Mouse (Mus musculus) midbrain, embryonic 10.5 days (tissue): Measurements from ENCODE around the gene Prmt7. TPM values are rescaled to one million over a fixed set of nuclear protein-coding genes. Genes with fewer than 3 reads are reported as not detected.

ENCODE experiments used
- DNase-seq: peaks from one replicate; pipeline ENCODE4 v3.0.0-alpha.2; 2017; ENCODE audit warnings: low spot score
- H3K27ac ChIP-seq: fragments of 300-500 bp; sonication (generic); replicated peaks from 2 replicates; pipeline ENCODE4 v1.5.1; 2016; ENCODE audit warnings: mild to moderate bottlenecking
- H3K27me3 ChIP-seq: fragments of 300-500 bp; sonication (generic); 2 replicates; pipeline ENCODE4 v1.6.1; 2016; ENCODE audit warnings: low read depth, mild to moderate bottlenecking; ENCODE audit not compliant: poor library complexity, severe bottlenecking
- H3K36me3 ChIP-seq: fragments of 300-500 bp; sonication (generic); 2 replicates; pipeline ENCODE4 v1.6.1; 2016; ENCODE audit warnings: mild to moderate bottlenecking, moderate library complexity
- H3K4me1 ChIP-seq: fragments of 300-500 bp; sonication (generic); 2 replicates; pipeline ENCODE4 v1.6.1; 2016
- H3K4me3 ChIP-seq: fragments of 300-500 bp; sonication (generic); 2 replicates; pipeline ENCODE4 v1.5.1; 2016; ENCODE audit warnings: mild to moderate bottlenecking, moderate library complexity
- H3K9me3 ChIP-seq: fragments of 300-500 bp; sonication (generic); replicated peaks from 2 replicates; pipeline ENCODE4 v1.6.1; 2016; ENCODE audit warnings: mild to moderate bottlenecking
- WGBS: fragments of 180-500 bp; shearing (Covaris S2); methylation state at CpG from one replicate; pipeline ENCODE4 v1.1.7; 2016; 5-methylcytosine and 5-hydroxymethylcytosine counted together
- polyA plus RNA-seq: library from polyadenylated mRNA; unstranded; fragments of >200 nt; fragmentation: Nextera tagmentation; extraction: Ambion mirVana; gene quantifications from 2 replicates; pipeline ENCODE4 v1.2.1, GENCODE M21; 2016

Gene Prmt7
- 78.9 and 81.6 TPM in 2 replicates for polyA plus RNA-seq

DNA sequence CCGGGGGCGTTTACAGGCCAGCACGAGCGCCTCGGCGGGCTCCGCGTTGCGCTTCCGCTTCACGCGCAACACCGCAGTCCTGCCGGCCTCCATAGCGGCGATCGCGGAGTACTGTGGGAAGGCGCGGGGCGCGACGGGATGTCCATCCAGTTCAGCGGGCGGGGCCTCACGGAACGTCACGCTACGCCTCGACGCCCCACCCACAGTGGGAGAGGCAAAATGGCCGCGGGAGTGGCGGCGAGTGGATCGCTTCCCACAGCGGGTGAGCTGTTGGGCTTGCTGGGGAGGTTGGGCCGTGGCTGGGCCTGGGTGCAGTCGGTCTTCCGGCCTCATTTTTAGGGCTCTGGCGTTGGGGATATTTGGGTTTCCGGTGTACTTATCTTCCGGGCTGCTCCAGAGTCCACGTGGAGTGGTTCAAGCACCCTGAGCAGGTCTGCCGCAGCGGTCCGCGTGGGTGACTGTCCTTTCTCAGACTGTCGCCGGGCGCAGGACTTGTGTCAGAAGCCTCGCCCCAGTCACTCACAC, at the start of gene Prmt7, which contains the start of gene Slc7a6os:
TSS of gene Prmt7 (plus strand) at position 116 of the 525 bp plus-strand sequence.
TSS of gene Slc7a6os (minus strand) at position 115 of the 525 bp plus-strand sequence.
- Histone ChIP-seq H3K27ac (peak within 1 kb of the TSS; percentile 92), H3K4me1 (peaks cover 20% of the 10 kb centered on the region), H3K36me3 (peaks cover 63% of the 10 kb centered on the region), H3K9me3 (no peaks in the 10 kb centered on the region), H3K27me3 (no peaks in the 10 kb centered on the region), H3K4me3 (peak within 1 kb of the TSS; percentile 86)
- under 1% methylated on average over 52 of the region's 52 CpGs for WGBS
- DNase-seq: peak; percentile 94

DNA sequence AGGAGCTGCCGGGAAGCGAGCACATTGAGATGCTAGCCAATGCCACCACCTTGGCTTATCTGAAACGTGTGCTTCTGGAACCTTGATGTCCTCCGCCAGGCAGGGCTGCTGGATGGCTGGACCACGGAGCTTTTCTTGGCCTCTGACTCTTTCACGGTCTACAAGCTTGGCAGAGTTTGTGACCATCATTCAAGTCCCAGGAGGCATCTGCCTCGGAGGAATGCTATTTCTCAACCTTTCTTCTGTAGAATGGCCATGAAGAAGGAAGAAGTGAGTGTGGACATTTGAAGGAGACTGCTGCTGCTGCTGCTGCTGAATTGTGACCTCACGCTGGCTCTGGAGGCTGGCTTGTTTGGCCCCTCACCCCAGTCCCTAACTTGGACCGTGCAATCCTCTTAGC, 47.5 kb upstream of the Prmt7 start:
- DNase-seq: no peak
- Histone ChIP-seq H3K9me3 (no peaks in the 10 kb centered on the region), H3K36me3 (peaks cover 55% of the 10 kb centered on the region), H3K27ac (no peak overlapping the region), H3K4me1 (peaks cover 7% of the 10 kb centered on the region), H3K4me3 (no peak overlapping the region), H3K27me3 (no peaks in the 10 kb centered on the region)
- WGBS: 94% methylated on average over 9 of the region's 9 CpGs

DNA sequence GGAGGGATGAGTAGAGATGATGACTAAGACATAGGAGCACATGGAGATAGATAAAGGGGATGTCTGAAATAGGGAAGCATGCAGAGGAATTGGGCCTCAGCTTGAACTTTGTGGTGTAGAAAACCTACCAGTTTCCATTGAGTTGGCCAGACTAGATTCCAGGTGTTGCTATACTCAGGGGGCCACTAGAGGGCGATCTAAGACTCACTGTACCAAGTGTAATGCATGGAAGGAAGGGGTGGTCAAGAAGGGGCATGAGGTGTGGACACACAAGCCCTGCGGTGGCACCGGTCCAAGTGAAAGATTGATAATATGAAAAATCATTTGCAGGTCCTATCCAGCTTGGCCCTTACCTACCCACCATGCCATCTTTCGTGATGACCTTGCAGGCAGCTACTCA, 45.3 kb upstream of the Prmt7 start:
- Histone ChIP-seq H3K4me1 (peaks cover 26% of the 10 kb centered on the region), H3K9me3 (no peaks in the 10 kb centered on the region), H3K27me3 (no peaks in the 10 kb centered on the region), H3K4me3 (no peak overlapping the region), H3K36me3 (peaks cover 43% of the 10 kb centered on the region), H3K27ac (no peak overlapping the region)
- DNase-seq: peak; percentile 64
- 52% methylated on average over 4 of the region's 4 CpGs for WGBS

DNA sequence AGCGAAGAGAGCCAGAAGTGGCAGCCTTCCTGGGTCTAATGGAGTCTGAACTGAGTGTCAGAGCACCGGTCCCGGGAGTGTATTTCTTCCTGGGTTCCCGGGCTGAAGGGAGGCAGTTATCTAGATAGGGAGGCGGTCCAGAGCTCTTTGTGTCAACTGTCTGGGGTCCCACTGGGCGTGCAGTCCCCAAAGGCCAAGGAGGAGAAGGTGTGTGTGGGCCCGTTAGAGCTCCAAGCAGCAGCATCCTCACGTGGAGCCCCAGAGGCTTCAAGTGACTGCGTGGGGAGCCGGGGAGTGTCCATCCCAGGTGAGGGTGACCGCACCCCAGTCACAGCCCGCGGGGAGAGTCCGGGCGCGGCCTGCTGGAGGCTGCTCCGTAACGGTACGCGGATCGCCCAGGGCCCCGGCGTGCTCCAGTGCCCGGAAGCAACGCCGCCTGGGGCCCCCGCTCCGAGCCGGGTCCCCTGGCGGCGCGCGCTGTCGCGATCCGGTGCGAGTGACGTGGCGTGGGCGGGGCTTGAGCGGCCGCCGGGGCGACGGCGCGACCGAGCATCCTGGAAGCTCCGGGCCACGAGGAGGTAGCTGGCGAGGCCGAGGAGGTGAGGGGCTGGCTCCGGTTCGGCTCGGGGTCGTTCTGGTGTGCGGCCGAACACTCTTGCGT, 42.2 kb upstream of the Prmt7 start, which contains the start of gene Slc7a6:
TSS of gene Slc7a6 (plus strand) at position 502 of the 661 bp plus-strand sequence.
- under 1% methylated on average over 59 of the region's 59 CpGs for WGBS
- Histone ChIP-seq H3K27ac (peak within 1 kb of the TSS; percentile 98), H3K9me3 (no peaks in the 10 kb centered on the region), H3K36me3 (peaks cover 22% of the 10 kb centered on the region), H3K4me3 (peak within 1 kb of the TSS; percentile 93), H3K27me3 (no peaks in the 10 kb centered on the region), H3K4me1 (peaks cover 26% of the 10 kb centered on the region)
- DNase-seq: peak; percentile 86

DNA sequence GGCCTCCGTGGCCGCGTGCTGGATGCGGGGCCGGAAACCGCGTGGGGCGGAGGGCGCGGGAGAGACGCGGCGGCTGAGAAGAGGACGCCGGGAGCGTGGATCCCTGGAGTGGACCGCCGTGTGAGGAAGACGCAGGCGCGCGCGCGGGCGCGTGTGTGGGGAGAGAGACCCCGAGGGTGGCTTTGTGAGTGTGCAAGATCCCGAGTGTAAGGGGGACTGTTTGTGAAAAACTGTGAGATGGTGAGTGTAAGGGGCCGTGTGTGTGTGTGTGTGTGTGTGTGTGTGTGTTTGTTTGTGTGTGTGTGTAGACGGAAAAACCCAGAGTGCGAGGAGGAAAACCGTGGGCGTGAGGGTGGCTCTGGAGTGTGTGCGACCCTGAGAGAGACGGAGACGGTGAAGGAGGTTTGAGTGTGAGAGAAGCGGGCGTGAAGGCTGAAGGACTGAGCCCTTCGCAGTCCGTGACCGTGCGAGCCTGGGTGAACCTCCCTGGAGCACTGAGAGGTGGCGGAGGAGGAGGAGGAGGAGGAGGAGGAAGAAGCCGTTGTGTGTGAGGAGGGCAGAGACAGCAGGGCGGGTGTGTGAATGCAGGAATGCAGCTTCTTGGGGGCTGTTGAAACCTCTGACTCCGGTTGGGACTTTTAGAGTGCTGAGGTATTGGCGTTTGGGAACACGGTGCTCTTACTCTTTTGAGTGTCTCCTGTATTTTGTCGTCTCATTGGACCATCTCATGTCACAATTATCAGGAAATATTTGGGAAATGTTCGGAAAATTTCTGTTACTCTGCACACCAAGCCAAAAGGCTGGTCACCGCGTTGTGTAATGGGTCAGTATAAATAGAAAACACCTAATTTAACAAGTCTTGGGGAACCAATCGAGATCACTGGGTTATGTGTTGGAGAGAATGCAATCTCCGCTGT, 41.5 kb upstream of the Prmt7 start:
- no peaks in the 10 kb centered on the region for H3K9me3 ChIP-seq
- peak overlapping the region; percentile 98 for H3K27ac ChIP-seq
- peak overlapping the region; percentile 93 for H3K4me3 ChIP-seq
- 2% methylated on average over 53 of the region's 54 CpGs for WGBS
- peaks cover 14% of the 10 kb centered on the region for H3K36me3 ChIP-seq
- H3K4me1 ChIP-seq: peaks cover 26% of the 10 kb centered on the region
- H3K27me3 ChIP-seq: no peaks in the 10 kb centered on the region
- DNase-seq: peak; percentile 62

DNA sequence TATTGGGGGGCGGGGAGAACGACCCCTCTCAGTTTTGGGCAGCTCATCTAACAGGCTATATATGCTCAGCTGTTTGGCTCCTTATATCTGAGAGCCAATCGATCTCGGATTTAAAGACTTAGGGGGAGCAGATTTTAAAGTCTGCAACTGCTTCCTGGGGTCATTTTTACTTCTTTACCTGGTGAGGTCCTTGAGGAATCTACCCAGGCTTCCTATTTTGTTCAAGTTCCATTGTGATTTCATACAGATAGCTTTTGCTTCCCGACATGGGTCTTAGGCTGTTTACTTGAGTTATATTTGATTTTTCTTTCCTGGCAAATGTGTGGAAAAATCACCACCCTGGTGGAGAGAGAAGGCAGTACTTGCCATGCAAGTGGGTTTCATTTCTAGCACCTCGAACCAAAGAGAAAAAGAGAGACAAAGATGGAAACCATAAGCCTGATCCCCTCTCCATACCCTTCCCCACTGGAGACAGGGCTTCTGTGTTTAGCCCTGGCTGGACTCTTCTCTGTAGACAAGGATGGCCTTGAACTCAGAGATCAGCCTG, 40.7 kb upstream of the Prmt7 start:
- Histone ChIP-seq H3K9me3 (no peaks in the 10 kb centered on the region), H3K4me1 (peaks cover 26% of the 10 kb centered on the region), H3K27ac (peak overlapping the region; percentile 98; the same call in 1 of the 2 replicates), H3K4me3 (peak overlapping the region; percentile 93), H3K27me3 (no peaks in the 10 kb centered on the region), H3K36me3 (peaks cover 10% of the 10 kb centered on the region)
- no peak for DNase-seq
- WGBS: 54% methylated on average over 6 of the region's 6 CpGs

DNA sequence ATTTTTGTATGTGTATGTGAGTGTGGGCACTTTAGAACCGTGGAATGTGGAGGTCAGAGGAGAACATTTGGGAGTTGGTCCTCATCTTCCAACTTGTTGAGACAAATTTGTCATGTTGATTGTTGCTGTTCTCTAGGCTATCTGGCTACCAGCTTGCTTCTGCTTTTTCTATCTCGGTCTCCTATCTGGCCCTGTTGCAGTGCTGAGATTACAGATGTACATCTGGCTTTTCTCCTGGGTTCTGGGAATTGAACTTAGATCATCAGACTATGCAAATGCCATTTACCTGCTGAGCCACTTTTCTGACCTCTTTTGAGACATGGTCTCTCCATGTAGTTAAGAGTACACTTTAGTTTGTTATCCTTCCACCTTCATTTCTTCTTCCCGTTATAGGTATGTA, 37.2 kb upstream of the Prmt7 start:
- DNase-seq: no peak
- H3K27ac ChIP-seq: no peak overlapping the region
- H3K9me3 ChIP-seq: no peaks in the 10 kb centered on the region
- H3K4me1 ChIP-seq: peaks cover 36% of the 10 kb centered on the region
- H3K4me3 ChIP-seq: no peak overlapping the region
- 91% methylated on average over 3 of the region's 3 CpGs for WGBS
- no peaks in the 10 kb centered on the region for H3K27me3 ChIP-seq
- H3K36me3 ChIP-seq: peaks cover 10% of the 10 kb centered on the region

DNA sequence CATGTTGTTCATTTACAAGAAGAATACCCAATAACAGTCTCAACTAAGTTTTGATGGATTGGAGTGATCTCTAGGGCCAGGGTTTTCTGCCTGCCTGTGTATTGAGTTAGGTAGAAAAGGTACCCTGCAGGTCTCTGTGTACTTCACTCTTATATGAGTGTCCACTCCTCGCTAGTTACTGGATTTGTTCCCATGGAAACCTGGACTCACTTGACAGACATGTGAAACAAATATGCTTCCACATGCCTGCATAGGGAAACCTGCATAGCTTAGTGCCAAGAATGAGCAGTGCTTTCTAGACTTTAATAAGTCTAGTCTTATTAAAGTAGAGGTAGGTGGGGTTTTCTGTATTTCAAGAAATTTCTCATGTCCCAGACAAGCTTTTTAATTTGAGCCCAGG, 33.8 kb upstream of the Prmt7 start:
- WGBS: 29% methylated on average over 1 of the region's 1 CpGs
- H3K4me3 ChIP-seq: no peak overlapping the region
- DNase-seq: no peak
- no peaks in the 10 kb centered on the region for H3K9me3 ChIP-seq
- H3K4me1 ChIP-seq: peaks cover 20% of the 10 kb centered on the region
- no peak overlapping the region for H3K27ac ChIP-seq
- H3K36me3 ChIP-seq: peaks cover 30% of the 10 kb centered on the region
- H3K27me3 ChIP-seq: no peaks in the 10 kb centered on the region

DNA sequence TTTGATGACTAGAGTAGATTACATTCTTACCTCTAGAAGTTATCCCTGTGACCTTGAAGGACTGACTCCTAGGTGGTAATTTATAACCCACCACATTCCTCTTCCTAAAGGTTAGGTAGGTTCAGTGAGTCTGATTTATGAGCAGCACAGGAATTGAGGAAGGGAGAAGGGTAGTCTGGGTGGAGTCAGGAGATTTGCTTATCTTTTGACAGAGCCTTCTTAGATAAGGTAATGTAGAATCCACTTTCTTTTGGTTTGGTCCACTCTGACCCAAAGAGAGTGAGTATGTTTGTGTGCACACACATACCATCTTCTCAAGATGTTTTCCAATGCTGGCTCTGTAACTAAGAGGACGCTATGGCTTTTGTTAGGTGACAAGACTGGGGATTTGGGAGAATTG, 33.1 kb upstream of the Prmt7 start:
- Histone ChIP-seq H3K9me3 (no peaks in the 10 kb centered on the region), H3K27ac (no peak overlapping the region), H3K4me1 (peaks cover 20% of the 10 kb centered on the region), H3K4me3 (no peak overlapping the region), H3K27me3 (no peaks in the 10 kb centered on the region), H3K36me3 (peaks cover 36% of the 10 kb centered on the region)
- WGBS: 83% methylated on average over 1 of the region's 1 CpGs
- DNase-seq: no peak

DNA sequence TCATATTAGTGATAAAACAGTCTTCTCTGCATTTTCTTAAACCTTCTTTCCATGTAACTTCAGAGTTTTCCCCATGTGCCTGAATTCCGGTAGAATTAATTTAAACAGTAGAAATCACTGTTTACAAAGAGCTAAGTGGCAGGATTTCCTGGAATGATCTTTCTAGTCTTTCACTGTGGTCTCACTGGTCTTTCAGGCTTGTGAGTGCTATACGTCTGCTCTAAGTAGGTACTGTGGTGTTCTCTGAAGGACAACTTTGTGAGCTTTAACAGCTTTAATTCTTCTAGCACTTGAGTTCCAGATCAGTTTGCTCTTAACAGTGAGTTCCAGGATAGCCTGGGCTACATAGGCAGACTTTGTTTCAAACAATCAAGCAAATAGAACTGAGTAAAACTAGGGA, 32.3 kb upstream of the Prmt7 start:
- H3K27me3 ChIP-seq: no peaks in the 10 kb centered on the region
- H3K36me3 ChIP-seq: peaks cover 36% of the 10 kb centered on the region
- H3K9me3 ChIP-seq: no peaks in the 10 kb centered on the region
- no peak overlapping the region for H3K4me3 ChIP-seq
- no peak for DNase-seq
- peaks cover 20% of the 10 kb centered on the region for H3K4me1 ChIP-seq
- no peak overlapping the region for H3K27ac ChIP-seq
- WGBS: 84% methylated on average over 2 of the region's 2 CpGs

DNA sequence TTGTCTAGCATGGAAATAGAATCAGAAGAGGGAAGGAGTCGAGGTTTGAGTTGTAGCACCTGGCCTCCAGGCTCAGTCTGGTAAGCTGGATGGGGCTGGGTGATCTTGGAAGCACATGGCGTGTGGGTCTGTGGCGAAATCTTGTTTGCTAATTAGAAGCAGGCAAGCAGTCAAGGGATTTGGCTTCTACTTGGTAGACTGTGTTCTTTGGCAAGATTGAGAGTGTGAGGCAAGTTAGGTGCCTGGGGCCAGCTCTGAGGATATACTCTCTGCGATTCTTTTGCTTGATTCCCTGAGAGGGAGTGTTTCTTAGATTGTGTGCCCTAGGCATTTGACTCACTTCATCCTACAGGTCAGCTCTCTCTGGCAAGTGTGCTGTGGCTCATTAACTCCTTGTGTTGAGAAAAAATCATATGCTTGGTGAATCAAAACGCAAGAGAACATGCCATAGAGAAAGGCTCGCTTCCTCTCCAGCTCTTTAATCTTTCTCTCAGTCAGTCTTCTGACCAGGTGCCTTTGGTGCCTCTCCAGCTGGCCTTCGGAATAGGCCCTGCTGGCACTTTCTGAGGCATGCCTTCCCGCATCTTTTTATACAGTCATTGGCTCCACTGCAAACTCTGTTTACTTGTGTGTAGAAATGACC, 25.0 kb upstream of the Prmt7 start:
- H3K27ac ChIP-seq: no peak overlapping the region
- H3K9me3 ChIP-seq: 0 out of 2 replicates have a peak, but pooled peaks cover 4% of the 10 kb centered on the region
- no peak for DNase-seq
- H3K4me1 ChIP-seq: no peaks in the 10 kb centered on the region
- no peak overlapping the region for H3K4me3 ChIP-seq
- peaks cover 86% of the 10 kb centered on the region for H3K36me3 ChIP-seq
- H3K27me3 ChIP-seq: no peaks in the 10 kb centered on the region
- WGBS: 91% methylated on average over 8 of the region's 8 CpGs

DNA sequence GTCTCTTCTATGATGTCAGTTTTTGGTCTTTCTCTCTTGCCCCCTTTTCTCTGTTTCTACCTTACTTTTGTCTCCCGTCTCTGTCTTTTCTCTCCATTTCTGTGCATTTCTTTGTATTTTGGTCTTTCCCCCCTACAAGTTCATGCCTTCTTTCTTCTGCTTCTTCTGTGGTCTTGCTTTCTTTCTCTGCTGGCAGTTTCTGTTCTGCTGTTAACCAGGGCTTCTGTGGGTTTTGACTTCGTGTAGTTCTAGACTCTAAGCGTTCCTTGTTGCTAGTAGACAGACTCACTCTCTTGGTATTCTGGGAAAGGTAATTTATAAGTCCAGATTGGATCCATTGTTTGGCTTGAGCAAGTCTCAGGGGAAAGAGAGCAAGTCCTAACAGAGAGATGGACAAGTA, 24.3 kb upstream of the Prmt7 start:
- H3K27ac ChIP-seq: no peak overlapping the region
- H3K4me3 ChIP-seq: no peak overlapping the region
- DNase-seq: no peak
- H3K27me3 ChIP-seq: no peaks in the 10 kb centered on the region
- H3K9me3 ChIP-seq: 0 out of 2 replicates have a peak, but pooled peaks cover 4% of the 10 kb centered on the region
- WGBS: 92% methylated on average over 3 of the region's 3 CpGs
- no peaks in the 10 kb centered on the region for H3K4me1 ChIP-seq
- H3K36me3 ChIP-seq: peaks cover 91% of the 10 kb centered on the region
